In genomic region chr16:43466749-43467065, GRCm38 (mm10) we compare ENCODE assay signal across 11 mouse cellular contexts.
A peak's percentile ranks its signal among the peaks of the same experiment; 100 is the strongest.
DNase-seq lines count a peak whose midpoint lies in the region; ATAC-seq and TF ChIP-seq lines count a peak whose summit lies in the region.
"Had no signal": no experiment of that assay in that cellular context is flagged by ENCODE, and none has a peak within 500 bp of the region (broad histone marks: within the 10 kb centered on the region; RNA-seq: fewer than 3 reads in every experiment).

No protein-coding gene starts in this region.

- no peaks in the 10 kb centered on the region for H3K27me3 ChIP-seq in heart, embryonic 12.5 days (replicated peaks)
- no peaks in the 10 kb centered on the region for H3K27me3 ChIP-seq in hindbrain, embryonic 11.5 days (ENCODE audit: control insufficient read depth, insufficient read depth, low read length)
- H3K27me3 ChIP-seq: midbrain, embryonic 12.5 days had no signal

- no peak overlapping the region for H3K4me3 ChIP-seq in heart, embryonic 12.5 days
- no peak overlapping the region for H3K4me3 ChIP-seq in hindbrain, embryonic 11.5 days (ENCODE audit: low read depth, low read length)
- H3K4me3 ChIP-seq: midbrain, embryonic 12.5 days had no signal

- no peak overlapping the region for H3K4me2 ChIP-seq in heart, embryonic 12.5 days
- H3K4me2 ChIP-seq in hindbrain, embryonic 11.5 days (replicated peaks; ENCODE audit: low read depth, low read length): no peak overlapping the region
- H3K4me2 ChIP-seq: midbrain, embryonic 12.5 days had no signal

- TF ChIP-seq POLR2A in brain, embryonic 14.5 days (IDR thresholded peaks at IDR 0.05; ENCODE audit: borderline replicate concordance, extremely low read depth, insufficient read depth, insufficient read length, poor library complexity, severe bottlenecking): no peak

- no peak overlapping the region for H3K9ac ChIP-seq in heart, embryonic 12.5 days
- no peak overlapping the region for H3K9ac ChIP-seq in hindbrain, embryonic 11.5 days (ENCODE audit: low read depth, low read length)
- H3K9ac ChIP-seq: liver, embryonic 14.5 days; midbrain, embryonic 12.5 days had no signal

- no peak overlapping the region for H3K27ac ChIP-seq in heart, embryonic 12.5 days (ENCODE audit: poor library complexity, severe bottlenecking)
- no peak overlapping the region for H3K27ac ChIP-seq in hindbrain, embryonic 11.5 days (ENCODE audit: low read depth, low read length)
- H3K27ac ChIP-seq: liver, embryonic 14.5 days; midbrain, embryonic 12.5 days had no signal

- TF ChIP-seq CTCF in brain, embryonic 14.5 days (IDR thresholded peaks at IDR 0.05; ENCODE audit: borderline replicate concordance, extremely low read depth, insufficient read depth, insufficient read length): no peak

- H3K9me3 ChIP-seq in heart, embryonic 12.5 days (replicated peaks): no peaks in the 10 kb centered on the region
- H3K9me3 ChIP-seq in hindbrain, embryonic 11.5 days (ENCODE audit: control insufficient read depth, low read length): no peaks in the 10 kb centered on the region
- H3K9me3 ChIP-seq: G1E; midbrain, embryonic 12.5 days had no signal

- no peak for ATAC-seq in heart, embryonic 12.5 days (ENCODE audit: insufficient number of reproducible peaks, low FRiP score)
- no peak for ATAC-seq in hindbrain, embryonic 11.5 days (ENCODE audit: low FRiP score)

- peak; percentile 57 for DNase-seq in heart, adult 8-10 months (ENCODE audit: low spot score)
- DNase-seq in brain, embryonic 14.5 days (ENCODE audit: low read depth): peak; percentile 89
- peak; percentile 75 for DNase-seq in cerebellum, adult 8-10 months
- peak; percentile 59 for DNase-seq in heart, postnatal 4 days
- no peak for DNase-seq in embryo, embryonic 10 days (ENCODE audit: low spot score)
- no peak for DNase-seq in frontal cortex, postnatal 36 days (ENCODE audit: low spot score in 2 of 2)
- no peak for DNase-seq in hindbrain, embryonic 11.5 days (ENCODE audit: low spot score)

- peaks cover 29% of the 10 kb centered on the region for H3K4me1 ChIP-seq in heart, embryonic 12.5 days (replicated peaks)
- peaks cover 2% of the 10 kb centered on the region; the same call in 1 of the 2 replicates for H3K4me1 ChIP-seq in hindbrain, embryonic 11.5 days (replicated peaks; ENCODE audit: control insufficient read depth, insufficient read depth, low read length)

- no peaks in the 10 kb centered on the region for H3K36me3 ChIP-seq in heart, embryonic 12.5 days
- H3K36me3 ChIP-seq in hindbrain, embryonic 11.5 days (ENCODE audit: control insufficient read depth, insufficient read depth, low read length): no peaks in the 10 kb centered on the region
- H3K36me3 ChIP-seq: G1E; midbrain, embryonic 12.5 days had no signal

- WGBS in heart, embryonic 12.5 days: 77% methylated on average over 2 of the region's 2 CpGs
- 70% methylated on average over 2 of the region's 2 CpGs for WGBS in hindbrain, embryonic 11.5 days

Comparison
In these comparisons a context has a peak if more than half of its experiments do, and no peak if none do; other contexts are left out.
1. DNase-seq: peak in heart, adult 8-10 months (single experiment), brain, embryonic 14.5 days (single experiment), cerebellum, adult 8-10 months (single experiment) and heart, postnatal 4 days (single experiment); none in embryo, embryonic 10 days (single experiment), frontal cortex, postnatal 36 days (0 of 2) and hindbrain, embryonic 11.5 days (single experiment).